Mouse (Mus musculus): ENCODE results near the gene Homer3. TPM values are rescaled to one million over a fixed set of nuclear protein-coding genes. Genes with fewer than 3 reads are reported as not detected.
A peak's percentile ranks its signal among the peaks of the same experiment; 100 is the strongest.

Gene Homer3
- polyA plus RNA-seq, 1 experiment from 2014 or later, result 74.2 TPM

GRCm38 (mm10) chr8:70281001-70281400, 1.6 kb upstream of the Homer3 start:
- Histone ChIP-seq H3K9me3 (ENCODE audit: low read length) (no peaks in the 10 kb centered on the region), H3K4me2 (replicated peaks; ENCODE audit: low read depth, low read length) (no peak overlapping the region), H3K4me1 (ENCODE audit: insufficient read depth, low read length) (peaks cover 25% of the 10 kb centered on the region), H3K9ac (replicated peaks; ENCODE audit: low read length) (no peak overlapping the region; the same call in 1 of the 2 replicates), H3K4me3 (ENCODE audit: low read length) (no peak overlapping the region), H3K27me3 (ENCODE audit: insufficient read depth, low read length) (no peaks in the 10 kb centered on the region), H3K36me3 (ENCODE audit: insufficient read depth, low read length) (peaks cover 14% of the 10 kb centered on the region), H3K27ac (ENCODE audit: low read length) (peak overlapping the region; percentile 44; the same call in 1 of the 2 replicates)
- ATAC-seq (ENCODE audit: low FRiP score, low TSS enrichment), result no peak
- WGBS, result 49% methylated on average over 3 of the region's 3 CpGs

- WGBS, result under 1% methylated on average over 55 of the region's 55 CpGs
- H3K4me1 ChIP-seq (ENCODE audit: insufficient read depth, low read length), result peaks cover 21% of the 10 kb centered on the region
- peak; percentile 60 for ATAC-seq (ENCODE audit: low FRiP score, low TSS enrichment)
Observed at GRCm38 (mm10) chr8:70283136-70284077, 780 bp downstream of the Homer3 start.

GRCm38 (mm10) chr8:70284421-70284820, 1.8 kb downstream of the Homer3 start:
- WGBS, result 50% methylated on average over 5 of the region's 5 CpGs
- no peak for ATAC-seq (ENCODE audit: low FRiP score, low TSS enrichment)
- Histone ChIP-seq H3K36me3 (ENCODE audit: insufficient read depth, low read length) (peaks cover 44% of the 10 kb centered on the region), H3K4me1 (ENCODE audit: insufficient read depth, low read length) (peaks cover 21% of the 10 kb centered on the region), H3K27ac (ENCODE audit: low read length) (no peak overlapping the region), H3K9ac (replicated peaks; ENCODE audit: low read length) (peak overlapping the region; percentile 36; the same call in 1 of the 2 replicates), H3K9me3 (ENCODE audit: low read length) (0 out of 2 replicates have a peak, but pooled peaks cover 2% of the 10 kb centered on the region), H3K4me2 (replicated peaks; ENCODE audit: low read depth, low read length) (peak overlapping the region; percentile 88), H3K27me3 (ENCODE audit: insufficient read depth, low read length) (no peaks in the 10 kb centered on the region), H3K4me3 (ENCODE audit: low read length) (peak overlapping the region; percentile 22; the same call in 1 of the 2 replicates)

More at GRCm38 (mm10) chr8:70283136-70284077, 780 bp downstream of the Homer3 start:
- Histone ChIP-seq H3K27me3 (ENCODE audit: insufficient read depth, low read length) (no peaks in the 10 kb centered on the region), H3K9me3 (ENCODE audit: low read length) (0 out of 2 replicates have a peak, but pooled peaks cover 2% of the 10 kb centered on the region), H3K9ac (replicated peaks; ENCODE audit: low read length) (peak overlapping the region; percentile 93), H3K4me3 (ENCODE audit: low read length) (peak overlapping the region; percentile 78), H3K27ac (ENCODE audit: low read length) (peak overlapping the region; percentile 77), H3K4me2 (replicated peaks; ENCODE audit: low read depth, low read length) (peak overlapping the region; percentile 88), H3K36me3 (ENCODE audit: insufficient read depth, low read length) (peaks cover 36% of the 10 kb centered on the region)

- ATAC-seq (ENCODE audit: low FRiP score, low TSS enrichment), result no peak
- H3K27me3 ChIP-seq (ENCODE audit: insufficient read depth, low read length), result no peaks in the 10 kb centered on the region
- no peak overlapping the region for H3K27ac ChIP-seq (ENCODE audit: low read length)
- 0 out of 2 replicates have a peak, but pooled peaks cover 2% of the 10 kb centered on the region for H3K9me3 ChIP-seq (ENCODE audit: low read length)
- H3K36me3 ChIP-seq (ENCODE audit: insufficient read depth, low read length), result peaks cover 51% of the 10 kb centered on the region
- H3K4me2 ChIP-seq (replicated peaks; ENCODE audit: low read depth, low read length), result no peak overlapping the region
- H3K9ac ChIP-seq (replicated peaks; ENCODE audit: low read length), result no peak overlapping the region
- 95% methylated on average over 15 of the region's 15 CpGs for WGBS
- H3K4me3 ChIP-seq (ENCODE audit: low read length), result no peak overlapping the region
- H3K4me1 ChIP-seq (ENCODE audit: insufficient read depth, low read length), result peaks cover 21% of the 10 kb centered on the region
Observed at GRCm38 (mm10) chr8:70285304-70285703, 2.7 kb downstream of the Homer3 start.

GRCm38 (mm10) chr8:70286737-70287136, 4.1 kb downstream of the Homer3 start:
- peaks cover 16% of the 10 kb centered on the region for H3K4me1 ChIP-seq (ENCODE audit: insufficient read depth, low read length)
- no peak for ATAC-seq (ENCODE audit: low FRiP score, low TSS enrichment)
- H3K4me3 ChIP-seq (ENCODE audit: low read length), result no peak overlapping the region
- WGBS, result 88% methylated on average over 8 of the region's 8 CpGs
- H3K36me3 ChIP-seq (ENCODE audit: insufficient read depth, low read length), result peaks cover 62% of the 10 kb centered on the region
- H3K27me3 ChIP-seq (ENCODE audit: insufficient read depth, low read length), result no peaks in the 10 kb centered on the region
- no peak overlapping the region for H3K27ac ChIP-seq (ENCODE audit: low read length)
- no peak overlapping the region for H3K4me2 ChIP-seq (replicated peaks; ENCODE audit: low read depth, low read length)
- H3K9me3 ChIP-seq (ENCODE audit: low read length), result 0 out of 2 replicates have a peak, but pooled peaks cover 2% of the 10 kb centered on the region
- H3K9ac ChIP-seq (replicated peaks; ENCODE audit: low read length), result no peak overlapping the region

GRCm38 (mm10) chr8:70293988-70294405, 11.4 kb downstream of the Homer3 start:
- no peak overlapping the region for H3K9ac ChIP-seq (replicated peaks; ENCODE audit: low read length)
- no peaks in the 10 kb centered on the region for H3K9me3 ChIP-seq (ENCODE audit: low read length)
- H3K27me3 ChIP-seq (ENCODE audit: insufficient read depth, low read length), result no peaks in the 10 kb centered on the region
- no peaks in the 10 kb centered on the region for H3K4me1 ChIP-seq (ENCODE audit: insufficient read depth, low read length)
- ATAC-seq (ENCODE audit: low FRiP score, low TSS enrichment), result no peak
- H3K36me3 ChIP-seq (ENCODE audit: insufficient read depth, low read length), result peaks cover 81% of the 10 kb centered on the region
- H3K4me3 ChIP-seq (ENCODE audit: low read length), result no peak overlapping the region
- H3K4me2 ChIP-seq (replicated peaks; ENCODE audit: low read depth, low read length), result no peak overlapping the region
- H3K27ac ChIP-seq (ENCODE audit: low read length), result no peak overlapping the region; the same call in 1 of the 2 replicates
- WGBS, result 44% methylated on average over 5 of the region's 5 CpGs

GRCm38 (mm10) chr8:70300881-70301280, 18.3 kb downstream of the Homer3 start:
- no peak overlapping the region for H3K9ac ChIP-seq (replicated peaks; ENCODE audit: low read length)
- H3K27me3 ChIP-seq (ENCODE audit: insufficient read depth, low read length), result no peaks in the 10 kb centered on the region
- 85% methylated on average over 3 of the region's 3 CpGs for WGBS
- H3K4me2 ChIP-seq (replicated peaks; ENCODE audit: low read depth, low read length), result no peak overlapping the region
- H3K4me3 ChIP-seq (ENCODE audit: low read length), result no peak overlapping the region
- H3K27ac ChIP-seq (ENCODE audit: low read length), result no peak overlapping the region
- H3K9me3 ChIP-seq (ENCODE audit: low read length), result no peaks in the 10 kb centered on the region
- H3K4me1 ChIP-seq (ENCODE audit: insufficient read depth, low read length), result peaks cover 19% of the 10 kb centered on the region
- peaks cover 41% of the 10 kb centered on the region for H3K36me3 ChIP-seq (ENCODE audit: insufficient read depth, low read length)
- ATAC-seq (ENCODE audit: low FRiP score, low TSS enrichment), result no peak

- WGBS, result under 1% methylated on average over 40 of the region's 40 CpGs
- Histone ChIP-seq H3K27ac (ENCODE audit: low read length) (peak within 1 kb of the TSS; percentile 89), H3K4me1 (ENCODE audit: insufficient read depth, low read length) (peaks cover 19% of the 10 kb centered on the region), H3K4me2 (replicated peaks; ENCODE audit: low read depth, low read length) (peak within 1 kb of the TSS; percentile 65), H3K9ac (replicated peaks; ENCODE audit: low read length) (peak within 1 kb of the TSS; percentile 84), H3K9me3 (ENCODE audit: low read length) (no peaks in the 10 kb centered on the region), H3K4me3 (ENCODE audit: low read length) (peak within 1 kb of the TSS; percentile 93), H3K27me3 (ENCODE audit: insufficient read depth, low read length) (no peaks in the 10 kb centered on the region), H3K36me3 (ENCODE audit: insufficient read depth, low read length) (peaks cover 38% of the 10 kb centered on the region)
- peak; percentile 88 for ATAC-seq (ENCODE audit: low FRiP score, low TSS enrichment)
Observed at GRCm38 (mm10) chr8:70302358-70302890, 19.8 kb downstream of the Homer3 start, which contains the start of the genes Ddx49 and Cope. TSS of gene Ddx49 (minus strand) at chr8:70302489. TSS of gene Cope (plus strand) at chr8:70302518.

GRCm38 (mm10) chr8:70302901-70303300, 20.3 kb downstream of the Homer3 start:
- WGBS, result 2% methylated on average over 16 of the region's 16 CpGs
- Histone ChIP-seq H3K36me3 (ENCODE audit: insufficient read depth, low read length) (peaks cover 38% of the 10 kb centered on the region), H3K4me2 (replicated peaks; ENCODE audit: low read depth, low read length) (peak overlapping the region; percentile 65), H3K27me3 (ENCODE audit: insufficient read depth, low read length) (no peaks in the 10 kb centered on the region), H3K4me1 (ENCODE audit: insufficient read depth, low read length) (peaks cover 19% of the 10 kb centered on the region), H3K9me3 (ENCODE audit: low read length) (no peaks in the 10 kb centered on the region), H3K9ac (replicated peaks; ENCODE audit: low read length) (peak overlapping the region; percentile 84), H3K27ac (ENCODE audit: low read length) (peak overlapping the region; percentile 89), H3K4me3 (ENCODE audit: low read length) (peak overlapping the region; percentile 93)
- ATAC-seq (ENCODE audit: low FRiP score, low TSS enrichment), result peak; percentile 36; the same call in 1 of the 2 replicates

All from kidney, embryonic 16.5 days (tissue).